Mouse (Mus musculus): ENCODE measurements around the gene Itpka. TPM values are rescaled to one million over a fixed set of nuclear protein-coding genes. Genes with fewer than 3 reads are reported as not detected.

Gene Itpka
- total RNA-seq, 1 experiment from 2014 or later: 10.2 TPM

DNA sequence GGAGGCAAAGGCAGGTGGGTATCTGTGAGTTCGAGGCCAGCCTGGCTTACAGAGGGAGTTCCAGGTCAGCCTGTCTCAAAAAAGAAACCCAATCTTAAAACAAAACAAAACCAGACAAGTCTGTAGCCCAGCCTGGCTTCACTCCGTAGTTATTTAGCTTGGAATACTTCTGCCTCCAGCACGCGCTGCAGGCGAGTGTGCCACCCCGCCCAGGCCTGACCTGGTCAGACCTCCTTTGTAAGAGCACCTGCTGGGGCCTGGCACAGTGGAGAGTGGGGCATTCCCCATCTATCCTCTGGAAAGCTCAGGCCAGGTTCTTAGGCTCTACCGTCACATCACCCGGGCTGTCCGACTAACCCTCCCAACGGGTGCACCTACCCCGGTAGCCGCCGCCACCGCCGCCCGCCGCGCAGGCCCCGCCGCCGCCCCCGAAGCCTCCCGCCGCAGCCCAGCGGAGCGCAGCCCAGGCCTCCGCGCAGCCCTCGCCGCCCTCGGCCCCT lies 15.5 kb downstream of the Itpka start:
- no peak for DNase-seq

DNA sequence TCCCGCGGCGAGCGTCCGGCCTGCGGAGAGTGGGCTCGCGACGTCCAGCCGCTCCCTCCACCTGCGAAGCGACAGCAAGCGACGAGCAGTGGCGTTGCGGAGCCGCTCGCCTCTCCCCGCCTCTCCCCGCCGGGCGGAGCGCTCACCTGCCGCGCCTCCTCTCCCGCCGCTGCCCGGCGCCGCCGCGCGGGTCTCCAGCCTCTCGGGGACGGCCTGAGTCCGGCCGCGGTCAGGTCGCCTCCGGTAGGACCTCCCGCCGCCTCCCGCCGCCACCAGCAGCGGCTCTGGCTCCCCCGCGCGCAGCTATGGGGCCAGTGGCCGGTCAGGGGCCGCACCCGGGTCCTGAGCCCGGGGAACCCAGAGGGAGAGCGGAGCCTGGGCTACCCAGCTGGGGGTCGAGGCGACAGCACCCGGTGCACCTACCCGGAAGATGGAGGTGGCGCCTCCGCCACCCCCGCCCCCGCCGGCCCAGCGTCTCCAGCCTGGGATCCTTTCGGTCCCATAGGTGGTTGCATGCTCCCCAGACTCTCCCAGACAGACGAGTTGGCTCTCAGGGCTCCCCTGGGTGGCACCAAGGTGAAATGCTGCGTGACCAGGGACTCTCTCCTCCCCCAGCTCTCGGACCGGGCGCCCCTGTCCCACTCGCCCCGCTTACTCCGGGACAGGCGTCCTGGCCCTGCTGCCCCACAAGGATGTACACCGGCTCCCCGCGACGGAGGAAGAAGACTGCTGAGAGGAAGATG lies 16.1 kb downstream of the Itpka start:
- peak; percentile 53 for DNase-seq

DNA sequence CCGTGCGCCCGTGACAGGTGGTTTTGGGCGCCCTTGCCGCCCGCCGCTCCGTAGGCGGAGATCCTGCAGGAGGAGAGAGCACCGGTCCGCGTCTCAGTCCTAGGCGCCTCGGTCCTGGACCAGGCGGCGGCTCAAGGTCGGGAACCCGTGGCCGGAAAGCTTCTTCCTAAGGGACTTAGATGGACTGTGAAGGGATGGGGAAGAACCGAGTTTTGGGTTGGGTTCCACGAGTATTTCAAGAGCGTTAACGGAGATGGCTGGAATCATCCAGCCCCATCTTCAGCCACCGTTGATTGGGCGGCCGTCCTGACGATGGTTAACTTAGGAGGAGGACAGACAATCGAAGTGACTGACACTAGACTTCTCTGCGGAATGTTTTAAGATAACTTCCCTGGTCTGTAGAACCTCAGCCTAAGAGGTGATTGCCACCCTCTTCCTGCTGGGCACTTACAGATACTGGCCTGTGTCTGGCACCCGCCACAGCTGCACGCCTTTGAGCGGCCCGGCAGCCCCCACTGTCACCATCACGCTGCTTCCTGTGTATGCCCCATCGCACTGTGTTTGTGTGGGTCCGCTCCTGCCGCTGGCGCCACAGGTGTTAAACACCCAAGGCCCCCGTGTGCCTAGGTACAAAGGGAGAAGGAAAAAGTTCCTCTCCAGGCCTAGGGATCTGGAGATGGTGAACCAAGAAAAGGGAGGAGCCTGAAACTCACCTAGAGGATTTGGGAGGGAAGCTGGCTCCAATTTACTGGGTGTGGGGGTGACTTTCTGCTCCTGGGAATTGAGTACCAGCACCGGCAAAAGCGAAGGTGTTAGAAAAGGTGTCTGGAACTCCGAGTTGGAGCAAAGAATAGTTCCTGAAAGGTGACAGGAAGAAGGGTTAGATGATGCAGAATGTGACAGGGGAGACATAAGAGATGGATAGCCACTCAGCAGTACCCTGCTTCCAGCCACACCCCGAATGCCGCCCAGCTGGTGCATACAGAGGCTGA lies 17.0 kb downstream of the Itpka start:
- DNase-seq: no peak

DNA sequence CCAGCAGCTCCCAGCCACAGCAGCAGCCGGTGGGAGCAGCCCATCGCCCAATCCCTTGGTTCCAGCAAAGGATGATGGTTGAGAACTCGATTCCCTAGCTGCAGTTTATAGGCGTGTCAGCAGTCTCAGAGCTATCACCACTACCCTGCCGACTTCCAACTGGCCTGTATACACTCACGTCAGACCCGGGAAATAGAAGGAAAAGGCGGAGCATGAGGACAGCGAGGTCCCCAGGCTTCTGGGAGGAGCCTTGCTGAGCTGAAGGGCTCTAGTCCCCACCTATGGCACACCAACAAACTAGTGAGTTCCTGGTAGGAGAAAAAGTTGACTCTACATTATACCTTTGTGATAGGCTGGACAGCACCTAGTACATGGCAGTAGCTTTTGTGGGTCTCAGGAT lies 18.1 kb downstream of the Itpka start, which contains the start of gene Ltk:
TSS of gene Ltk (minus strand) at position 181 of the 400 bp plus-strand sequence.
- no peak for DNase-seq

DNA sequence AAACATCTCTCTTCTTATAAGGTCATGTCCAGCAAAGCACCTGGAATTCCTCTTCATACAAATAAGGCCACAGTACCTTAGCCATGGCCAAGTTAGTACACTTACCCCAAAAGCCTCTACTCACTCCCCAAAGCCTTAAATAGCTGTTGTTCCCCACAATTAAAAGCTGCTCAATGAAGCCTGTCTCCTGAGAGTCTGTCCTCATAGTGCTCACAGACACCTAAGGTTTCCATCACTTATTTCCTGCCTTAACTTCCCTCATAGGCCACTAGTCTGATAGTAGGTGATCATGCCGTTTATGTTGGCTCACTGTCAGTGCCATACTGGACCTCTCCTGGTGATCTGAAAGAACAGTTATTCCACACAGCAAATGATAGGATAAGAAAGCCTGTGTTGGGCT lies 20.1 kb downstream of the Itpka start:
- no peak for DNase-seq

DNA sequence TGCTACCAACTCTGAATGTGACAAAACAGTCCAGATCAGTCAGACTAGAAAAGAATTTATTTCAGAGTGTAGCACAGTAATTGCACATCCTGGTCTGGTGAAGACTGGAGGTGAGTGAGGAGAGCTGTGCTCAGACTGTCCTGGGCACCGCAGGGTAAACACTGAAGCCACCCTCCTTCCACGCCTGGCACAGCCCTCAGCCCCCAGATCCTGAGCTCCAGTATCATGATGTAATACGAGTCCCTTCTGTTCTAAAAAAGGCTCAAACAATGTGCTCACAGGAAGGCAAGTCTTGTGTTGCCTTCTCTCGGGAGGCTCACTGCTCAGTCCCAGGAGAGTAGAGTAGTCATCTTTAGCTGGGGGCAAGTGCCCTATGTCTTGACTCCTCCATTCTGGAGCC lies 21.8 kb downstream of the Itpka start:
- no peak for DNase-seq

DNA sequence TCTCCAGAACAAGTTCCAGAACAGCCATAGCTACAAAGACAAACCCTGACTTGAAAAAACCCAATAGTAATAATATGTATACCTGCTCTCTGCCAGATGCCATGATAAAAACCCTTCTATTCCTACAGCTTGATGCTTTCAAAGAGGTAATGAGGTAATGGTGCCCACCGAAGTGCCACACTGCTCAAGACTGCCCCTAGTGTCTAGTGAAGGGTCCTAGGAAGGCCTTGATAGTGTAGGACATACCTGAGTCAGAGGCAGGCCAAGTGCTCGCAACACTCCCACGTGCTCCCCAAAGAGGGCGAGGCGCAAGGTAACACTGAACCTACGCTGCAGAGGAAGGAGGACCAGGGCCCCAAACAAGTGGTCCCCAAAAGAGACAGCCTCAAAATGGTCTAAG lies 25.1 kb downstream of the Itpka start:
- no peak for DNase-seq

DNA sequence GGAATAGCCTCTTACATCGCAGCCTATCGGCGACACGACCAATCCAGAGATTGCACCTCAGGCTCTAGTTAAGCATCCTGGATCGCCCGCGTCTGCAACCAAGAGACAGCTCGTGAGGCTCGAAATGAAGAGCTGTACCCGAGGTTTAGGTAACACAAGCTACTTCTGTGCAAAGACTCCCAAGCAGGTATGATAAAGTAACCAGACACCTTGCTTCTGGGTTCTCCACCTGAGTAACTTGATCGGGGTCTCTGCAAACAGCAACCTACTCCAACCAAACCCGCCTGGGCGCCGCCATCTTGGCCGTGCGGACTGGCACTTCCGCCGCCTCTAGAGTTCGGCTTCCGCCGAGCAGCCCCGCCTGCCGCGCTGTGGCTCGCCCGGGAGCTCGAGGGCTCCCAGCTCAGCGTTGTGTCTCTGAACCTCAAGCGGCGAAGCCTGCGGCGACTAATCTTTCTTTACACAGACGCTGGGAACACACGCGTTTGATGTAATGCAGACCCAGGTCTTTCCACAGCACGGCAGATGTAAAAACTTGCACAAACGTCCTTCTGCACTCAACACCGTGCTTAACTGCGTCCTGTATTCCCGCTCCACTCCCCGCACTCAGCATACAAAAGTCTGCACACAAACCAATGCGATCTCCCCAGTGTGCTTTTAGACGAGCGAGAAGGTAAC lies 45.2 kb downstream of the Itpka start, which contains the start of gene Rpap1:
TSS of gene Rpap1 (minus strand) at position 332 of the 678 bp plus-strand sequence.
- peak; percentile 92 for DNase-seq

DNA sequence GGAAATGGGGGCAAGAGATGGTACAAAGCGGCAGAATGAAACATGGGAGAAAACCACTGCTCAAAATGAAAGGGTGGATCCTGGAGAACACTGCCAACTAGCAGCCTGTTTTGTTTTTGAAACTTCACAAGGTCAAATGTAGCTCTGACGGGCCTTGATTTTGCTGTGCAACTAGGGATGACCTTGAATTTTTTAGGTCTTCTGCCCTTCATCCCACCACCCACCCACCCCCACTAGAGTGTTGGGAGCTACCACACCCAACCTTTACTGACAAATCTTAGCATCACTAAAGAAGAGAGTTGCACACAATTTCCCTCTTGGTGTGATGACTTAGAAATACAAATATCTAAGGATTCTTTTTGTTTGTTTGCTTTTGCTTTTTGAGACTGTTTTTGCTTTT lies 47.9 kb downstream of the Itpka start:
- DNase-seq: no peak

DNA sequence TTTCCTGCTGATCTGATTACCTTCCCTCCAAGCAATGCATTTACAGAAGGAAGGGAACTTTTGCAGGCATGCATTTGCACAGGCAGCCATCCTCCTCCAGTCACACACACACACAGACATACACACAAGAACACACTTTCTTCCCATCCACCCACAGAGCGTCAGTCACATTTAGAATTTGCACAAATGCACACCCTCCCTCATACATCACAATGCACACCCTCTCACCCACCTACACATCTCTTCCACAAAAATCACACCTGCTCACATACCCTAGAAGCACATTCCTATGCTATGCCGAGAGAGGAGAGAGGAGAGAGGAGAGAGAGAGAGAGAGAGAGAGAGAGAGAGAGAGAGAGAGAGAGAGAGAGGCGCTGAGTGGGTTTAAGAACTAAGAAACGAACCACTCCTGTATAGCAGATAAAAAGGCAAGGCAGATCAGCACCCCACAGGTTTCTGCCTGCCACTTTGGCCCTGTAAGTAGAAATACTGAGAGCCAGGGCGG lies 55.2 kb downstream of the Itpka start, which contains the start of gene Tyro3:
TSS of gene Tyro3 (plus strand) at position 455 of the 505 bp plus-strand sequence.
- DNase-seq: no peak

DNA sequence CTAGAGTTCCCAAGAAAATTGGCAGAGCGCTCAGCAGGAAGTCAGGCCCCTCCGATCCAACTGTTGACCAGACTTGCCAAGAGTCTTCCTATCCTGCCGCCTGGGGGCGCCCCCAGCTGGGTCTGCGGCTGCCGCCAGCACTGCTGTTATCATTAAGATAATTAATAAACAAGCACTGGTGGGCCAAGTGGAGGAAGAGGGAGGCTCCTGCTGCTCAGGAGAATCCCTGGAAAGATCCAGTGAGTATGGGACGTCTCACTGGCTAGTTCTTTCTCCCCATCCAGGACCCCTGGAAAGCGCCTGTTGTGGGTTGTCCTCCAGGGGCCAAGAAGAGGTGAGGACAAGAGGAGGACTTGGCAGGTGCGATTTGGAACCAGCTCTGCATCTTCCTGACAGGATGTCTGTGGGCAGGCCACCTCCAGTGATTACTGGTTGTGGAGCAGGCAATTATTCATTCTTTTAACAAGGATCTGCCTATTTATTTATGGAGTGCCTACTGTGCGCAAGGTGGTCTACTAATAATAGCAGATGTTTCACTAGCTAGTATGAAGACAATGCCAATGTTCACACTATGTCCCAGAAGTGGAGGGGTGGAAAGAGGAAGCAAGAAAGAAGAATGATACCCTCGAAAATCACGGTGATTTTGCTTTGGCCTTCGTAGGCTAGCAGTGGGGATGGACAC lies 56.2 kb downstream of the Itpka start:
- DNase-seq: peak; percentile 84

DNA sequence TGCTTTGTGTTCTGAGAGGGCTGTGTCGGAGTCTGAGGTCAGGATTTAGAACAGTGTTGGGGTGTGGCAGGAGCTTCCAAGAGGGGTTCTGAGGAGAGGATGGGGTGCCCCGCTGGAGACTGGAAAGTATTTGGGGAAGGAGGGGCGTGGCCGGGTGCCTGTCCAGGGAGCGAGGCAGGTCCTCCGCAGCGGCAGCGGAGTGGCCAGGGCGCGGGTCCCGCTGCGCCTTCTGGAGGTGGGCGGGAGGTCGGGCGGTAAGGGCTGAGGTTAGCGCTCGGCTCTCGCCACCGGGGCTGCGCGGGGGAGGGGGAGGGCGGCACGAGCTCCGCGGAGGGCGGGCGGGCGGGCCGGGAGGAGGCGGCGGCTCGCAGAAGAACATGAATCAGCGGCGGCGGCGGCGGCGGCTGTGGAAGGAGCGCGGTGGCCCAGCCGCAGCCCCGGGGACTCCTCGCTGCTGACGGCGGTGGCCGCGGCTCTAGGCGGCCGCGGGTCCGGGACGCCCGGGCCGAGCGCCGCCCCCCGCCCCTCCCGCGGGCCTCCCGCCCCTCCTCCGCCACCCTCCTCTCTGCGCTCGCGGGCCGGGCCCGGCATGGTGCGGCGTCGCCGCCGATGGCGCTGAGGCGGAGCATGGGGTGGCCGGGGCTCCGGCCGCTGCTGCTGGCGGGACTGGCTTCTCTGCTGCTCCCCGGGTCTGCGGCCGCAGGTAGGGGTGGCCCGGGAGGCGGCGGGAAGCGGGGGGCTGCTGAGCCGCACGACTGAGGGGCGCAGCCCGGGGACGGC lies 57.2 kb downstream of the Itpka start:
- DNase-seq: peak; percentile 64

DNA sequence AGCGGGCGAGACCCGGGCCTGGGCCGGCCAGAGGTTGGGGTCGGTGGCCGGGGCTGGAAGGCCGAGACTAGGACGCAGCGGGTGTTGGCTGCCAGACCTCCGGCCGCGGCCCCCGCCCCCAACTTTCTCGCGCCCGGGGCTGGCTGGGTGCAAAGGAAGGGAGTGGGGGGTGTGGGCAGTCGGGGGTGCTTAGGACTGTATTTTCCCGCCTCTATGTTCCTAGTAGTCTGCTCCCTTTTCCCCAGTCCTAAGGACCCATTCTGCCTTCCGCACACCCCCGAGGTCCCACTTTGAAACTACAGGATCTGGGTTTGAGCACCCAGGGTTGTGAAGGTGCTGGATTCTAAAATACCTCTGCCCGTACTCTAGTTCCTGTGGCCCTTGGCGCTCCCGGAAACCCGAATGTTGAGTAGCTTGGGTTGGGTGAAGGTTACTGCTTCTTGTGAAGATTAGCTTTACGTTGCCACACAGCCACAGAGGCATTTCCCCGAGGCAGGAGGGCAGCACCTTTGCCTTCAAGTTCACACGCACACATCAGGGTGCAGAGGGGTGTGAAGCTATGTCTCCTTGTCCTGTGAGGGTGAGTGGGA lies 57.9 kb downstream of the Itpka start:
- peak; percentile 18 for DNase-seq

Other genes with a start within 250 kb of the Itpka start
- gene Exd1, start 194.7 kb upstream of the Itpka start, total RNA-seq (2021): 0.98 and 1.4 TPM in 2 replicates
- 237 and 265 TPM in 2 replicates for gene Chp1, start 194.6 kb upstream of the Itpka start, total RNA-seq (2021)
- 12.0 and 14.2 TPM in 2 replicates for gene Nusap1, start 124.0 kb upstream of the Itpka start, total RNA-seq (2021)
- gene Oip5, start 123.9 kb upstream of the Itpka start, total RNA-seq (2021): 4.0 and 6.4 TPM in 2 replicates
- gene Ndufaf1, start 79.5 kb upstream of the Itpka start, total RNA-seq (2021): 54.9 and 57.5 TPM in 2 replicates
- gene Rtf1, start 67.3 kb upstream of the Itpka start, total RNA-seq (2021): 27.1 and 30.2 TPM in 2 replicates
- 0.86 and 1.1 TPM in 2 replicates for gene Ltk, start 18.1 kb downstream of the Itpka start, total RNA-seq (2021)
- gene Rpap1, start 45.2 kb downstream of the Itpka start, total RNA-seq (2021): 14.8 and 18.9 TPM in 2 replicates
- 6.0 and 7.7 TPM in 2 replicates for gene Tyro3, start 55.4 kb downstream of the Itpka start, total RNA-seq (2021)
- 46.9 and 56.9 TPM in 2 replicates for gene Mga, start 154.9 kb downstream of the Itpka start, total RNA-seq (2021)
- 13.9 and 17.7 TPM in 2 replicates for gene Mapkbp1, start 230.4 kb downstream of the Itpka start, total RNA-seq (2021)

Measured in adrenal gland, postnatal 14 days (tissue).